Mouse (Mus musculus): ENCODE measurements around the gene 2810459M11Rik.
"Not testable (repeated sequence)": the region's sequence is repeated elsewhere in the genome, so short reads cannot be mapped to it uniquely, and the experiment has no call there.

Gene 2810459M11Rik

DNA sequence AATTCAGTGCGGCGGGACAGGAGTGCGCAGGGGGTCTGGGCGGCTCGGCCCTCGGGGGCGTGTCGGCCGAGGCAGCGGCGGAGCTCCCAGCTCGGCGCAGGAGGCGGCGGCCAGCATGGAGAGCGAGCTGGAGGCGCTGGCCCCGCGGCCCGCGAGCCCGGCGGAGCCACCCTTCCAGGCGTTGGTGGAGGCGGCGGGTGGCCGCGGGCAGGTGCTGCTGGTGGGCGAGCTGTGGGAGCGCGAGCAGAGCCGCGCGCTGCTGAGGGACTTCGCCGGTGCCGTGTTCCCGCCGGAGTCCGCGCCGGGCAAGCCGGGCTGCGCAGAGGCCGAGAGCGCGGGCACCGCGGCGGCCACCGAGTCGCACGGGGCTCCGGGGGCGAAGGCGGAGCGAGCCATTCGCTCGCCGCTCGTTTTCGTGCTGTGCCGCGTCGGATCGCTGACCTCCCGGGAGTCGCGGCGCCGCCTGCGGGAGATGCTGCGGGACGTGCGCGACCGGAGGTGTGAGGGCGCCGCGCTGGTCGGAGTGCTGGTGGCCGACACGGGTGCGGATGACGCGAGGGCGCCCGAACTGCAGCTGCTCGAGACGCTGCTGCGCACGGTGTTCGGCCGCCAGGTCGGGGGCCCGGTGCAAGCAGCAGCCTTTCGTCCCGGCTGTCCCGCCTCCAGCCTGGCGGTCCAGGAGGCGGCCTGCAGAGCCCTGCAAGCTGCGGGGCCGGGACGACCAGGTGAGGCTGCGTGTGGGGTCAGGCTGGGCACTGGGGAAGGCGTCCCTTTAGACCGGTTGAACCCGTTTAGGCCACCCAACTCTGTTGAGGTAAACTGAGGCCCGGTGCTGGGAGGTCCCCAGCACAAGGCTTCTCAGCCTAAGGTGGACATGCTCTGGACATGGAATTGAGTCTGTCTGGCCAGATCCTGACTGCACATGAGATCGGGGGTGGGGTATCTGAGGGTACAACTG lies at the start of gene 2810459M11Rik:
Gene 2810459M11Rik, plus strand, starts transcription at position 16 of the 958 bp plus-strand sequence.
- DNase-seq = peak; percentile 23

DNA sequence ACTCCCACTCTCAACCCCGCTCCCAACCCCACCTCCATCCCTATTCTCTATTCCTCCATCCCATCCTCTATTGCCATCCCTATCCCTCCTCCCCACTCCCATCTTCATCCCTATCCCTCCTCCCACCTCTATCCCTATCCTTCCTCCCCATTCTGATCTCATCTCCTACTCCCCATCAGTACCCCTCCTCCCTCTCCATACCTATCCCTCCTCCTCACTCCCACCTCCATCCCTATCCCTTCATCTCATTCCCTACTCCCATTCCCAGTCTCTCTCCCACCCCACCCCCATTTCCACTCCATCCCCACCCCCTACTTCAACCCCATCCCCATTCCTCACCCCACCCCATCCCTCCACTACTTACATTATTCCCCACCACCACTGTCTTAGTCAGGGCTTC lies 48.4 kb upstream of the 2810459M11Rik start:
- DNase-seq = no peak

DNA sequence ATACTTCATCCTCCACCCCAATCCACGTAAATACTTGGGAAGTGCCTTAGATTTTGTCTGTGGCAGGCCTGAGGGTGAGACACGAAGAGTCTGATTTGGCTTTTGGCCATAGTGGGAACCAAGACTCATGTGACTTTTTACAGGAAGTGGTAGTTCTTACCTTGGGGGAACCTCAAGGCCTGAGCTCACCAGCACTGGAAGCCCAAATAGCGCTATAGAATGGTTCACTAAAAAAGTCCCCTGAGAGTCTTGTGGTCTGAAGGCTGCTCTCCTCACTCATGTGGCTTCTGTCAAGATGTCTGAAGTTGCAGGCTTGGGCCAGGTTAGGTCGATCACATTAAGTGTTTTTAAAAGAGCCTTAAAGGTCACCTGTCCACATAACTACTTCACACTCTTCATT lies 47.7 kb upstream of the 2810459M11Rik start:
- DNase-seq = no peak

DNA sequence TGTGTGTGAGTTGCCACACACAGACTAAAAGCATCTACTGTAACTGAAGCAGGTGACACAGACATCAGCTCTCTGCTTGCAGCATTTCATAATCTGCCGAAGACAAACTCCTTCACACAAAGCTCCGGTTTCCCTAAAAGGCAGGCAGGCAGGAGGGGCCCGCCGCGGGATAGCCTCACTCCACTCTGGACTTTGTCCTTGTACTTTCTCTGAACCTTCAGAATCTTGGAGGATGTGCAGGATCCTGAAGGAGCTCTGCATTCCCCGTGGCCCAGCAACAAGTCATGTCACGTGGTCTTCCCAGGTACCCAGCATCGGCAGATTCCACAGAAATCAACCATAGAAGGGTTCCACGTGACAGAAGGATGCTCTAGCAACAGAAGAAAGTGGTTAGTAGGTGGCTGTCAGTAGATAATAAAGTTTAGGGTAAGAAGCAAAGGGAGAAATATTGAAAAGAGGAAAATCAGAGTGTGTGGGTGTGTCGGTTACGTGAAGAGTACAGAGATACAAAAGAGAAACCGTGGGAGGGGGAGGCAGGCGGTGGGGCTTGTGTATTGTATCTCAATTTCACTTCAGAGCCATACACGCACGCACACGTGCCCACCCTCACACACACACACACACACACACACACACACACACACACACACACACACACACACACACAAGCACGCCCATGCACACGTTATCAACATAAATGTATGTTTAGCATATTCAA lies 45.7 kb upstream of the 2810459M11Rik start:
- DNase-seq = no peak

DNA sequence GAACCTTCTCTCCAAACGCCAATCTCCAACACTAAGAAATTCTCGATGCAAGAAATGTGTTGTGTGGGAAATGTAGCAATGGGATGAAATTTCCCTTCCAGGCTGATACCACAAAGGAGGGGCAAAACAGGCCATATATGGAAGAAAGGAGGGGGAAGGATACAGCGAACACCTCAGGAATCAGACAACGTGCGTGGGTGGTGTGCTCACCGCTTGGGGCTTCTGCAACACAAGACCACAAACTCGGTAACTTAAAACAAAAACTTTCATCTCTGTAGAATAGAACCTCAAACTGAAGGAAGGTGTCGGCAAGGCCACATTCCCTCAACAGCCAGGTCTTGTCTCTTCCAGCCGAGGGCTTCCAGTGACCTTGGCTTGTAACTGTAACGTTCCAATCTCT lies 40.1 kb upstream of the 2810459M11Rik start:
- DNase-seq = no peak

DNA sequence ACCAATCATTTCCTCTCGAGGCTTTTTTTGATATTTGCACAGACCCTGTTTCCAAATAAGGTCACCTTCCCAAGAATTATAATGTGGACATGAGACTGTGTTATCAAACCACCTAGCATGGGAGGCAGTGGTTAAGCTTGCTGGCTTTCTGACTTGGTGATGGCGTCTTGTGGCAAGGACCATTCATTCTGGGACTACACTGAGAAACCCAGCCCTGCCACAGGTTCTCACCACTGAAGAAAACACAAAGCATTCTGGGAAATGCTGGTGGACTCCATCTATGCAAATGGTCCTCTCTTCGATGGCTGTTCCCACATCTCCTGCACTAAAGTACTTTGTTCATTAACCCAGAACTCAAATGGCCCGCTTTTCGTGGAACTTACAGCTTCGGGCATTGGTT lies 39.6 kb upstream of the 2810459M11Rik start:
- no peak for DNase-seq

DNA sequence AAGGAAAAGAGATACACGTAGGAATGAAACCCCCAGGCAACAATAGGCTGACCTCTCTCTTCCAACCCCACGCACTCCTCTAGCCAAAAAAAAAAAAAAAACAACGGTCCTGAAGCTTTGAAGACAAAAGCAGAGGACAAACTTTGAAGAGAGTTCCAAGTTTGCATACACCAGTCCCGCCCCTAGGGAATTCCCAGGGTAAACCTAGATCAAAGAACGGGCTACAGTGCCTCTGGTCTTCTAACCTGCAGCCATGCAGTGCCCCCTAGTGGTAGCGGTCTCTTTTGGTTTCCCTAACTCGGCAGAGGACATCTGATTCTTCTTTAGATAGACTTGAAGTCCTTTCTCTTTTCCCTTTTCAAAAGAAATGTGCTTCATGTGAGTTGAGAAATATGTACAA lies 37.9 kb upstream of the 2810459M11Rik start:
- DNase-seq = peak; percentile 63

DNA sequence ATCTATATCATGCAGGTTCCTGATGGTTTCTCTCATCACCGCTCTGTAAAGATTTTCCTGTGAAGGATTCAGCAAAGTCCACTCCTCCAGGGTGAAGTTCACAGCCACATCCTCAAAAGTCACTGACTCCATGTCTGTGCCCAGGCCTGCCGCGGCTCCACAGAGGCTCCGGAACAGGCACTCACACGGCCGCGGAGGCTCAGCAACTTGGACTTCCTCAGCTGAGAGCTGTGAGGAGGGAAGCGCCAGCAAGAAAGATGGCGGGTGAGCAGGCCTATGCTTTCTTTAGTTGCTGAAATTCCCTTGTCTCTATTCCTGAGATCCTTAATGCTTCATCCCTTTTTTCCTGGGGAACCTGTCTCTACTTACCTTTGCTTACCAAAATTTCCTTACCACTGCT lies 29.9 kb upstream of the 2810459M11Rik start:
- not testable (repeated sequence) for DNase-seq

DNA sequence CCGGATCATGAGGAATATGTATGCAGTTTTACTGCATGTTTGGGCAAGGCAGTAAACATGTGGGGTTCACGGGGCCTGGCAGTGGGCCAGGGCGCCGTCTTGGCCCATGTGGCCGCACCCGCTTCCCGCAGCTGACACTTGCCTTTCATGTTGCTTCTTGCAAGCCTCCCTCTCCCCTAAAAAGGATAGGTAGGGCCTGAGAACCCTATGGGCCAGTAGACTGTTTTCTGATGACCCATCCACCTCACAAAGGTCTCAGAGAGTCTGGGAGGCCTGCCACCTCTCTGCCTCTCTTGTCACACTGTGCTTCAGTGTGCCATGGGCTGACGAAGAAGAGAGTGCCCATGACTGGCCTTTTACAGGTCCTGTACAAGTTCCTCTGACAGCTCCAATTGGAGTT lies 29.1 kb upstream of the 2810459M11Rik start, which contains the start of gene Spata3:
Gene Spata3, plus strand, starts transcription at position 301 of the 400 bp plus-strand sequence.
- no peak for DNase-seq

DNA sequence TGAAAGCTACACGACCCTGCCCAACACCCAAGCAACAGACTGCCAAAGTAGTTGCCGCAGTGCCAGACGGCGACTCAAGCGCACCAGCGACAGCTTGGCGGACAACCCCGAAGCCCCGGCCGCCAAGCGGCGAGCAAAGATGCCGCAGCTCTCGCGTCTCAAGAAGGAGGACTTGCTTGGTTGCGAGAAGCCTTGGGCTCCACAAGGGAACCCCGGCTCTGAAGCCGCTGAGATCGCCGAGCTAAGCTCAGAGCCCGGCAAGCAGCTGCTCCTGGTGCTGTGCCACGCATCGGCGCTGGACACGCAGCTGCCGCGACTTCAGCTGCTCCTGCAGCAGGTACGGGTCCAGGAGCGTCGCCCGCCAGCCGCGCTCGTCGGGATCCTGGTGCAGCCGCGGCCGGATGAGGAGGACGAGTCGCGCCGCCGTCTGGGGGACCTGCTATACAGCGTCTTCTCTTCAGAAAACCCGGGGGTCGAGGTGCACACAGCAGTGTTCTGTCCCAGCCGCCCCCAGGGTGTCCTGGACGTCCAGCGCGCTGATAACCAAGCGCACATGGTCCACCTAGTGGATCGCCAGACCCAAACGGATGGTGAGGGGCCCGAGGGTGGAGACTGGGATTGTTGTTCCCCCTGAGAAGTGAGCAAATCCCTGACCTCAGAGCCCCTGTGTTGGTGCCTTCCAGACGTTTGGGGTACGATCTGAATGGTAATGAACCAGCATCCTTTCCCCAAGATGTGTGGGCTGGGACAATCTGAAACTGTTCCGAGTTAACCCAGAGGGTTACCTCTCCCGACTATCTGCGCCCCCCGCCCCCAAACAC lies 27.2 kb upstream of the 2810459M11Rik start:
- DNase-seq = peak; percentile 45

DNA sequence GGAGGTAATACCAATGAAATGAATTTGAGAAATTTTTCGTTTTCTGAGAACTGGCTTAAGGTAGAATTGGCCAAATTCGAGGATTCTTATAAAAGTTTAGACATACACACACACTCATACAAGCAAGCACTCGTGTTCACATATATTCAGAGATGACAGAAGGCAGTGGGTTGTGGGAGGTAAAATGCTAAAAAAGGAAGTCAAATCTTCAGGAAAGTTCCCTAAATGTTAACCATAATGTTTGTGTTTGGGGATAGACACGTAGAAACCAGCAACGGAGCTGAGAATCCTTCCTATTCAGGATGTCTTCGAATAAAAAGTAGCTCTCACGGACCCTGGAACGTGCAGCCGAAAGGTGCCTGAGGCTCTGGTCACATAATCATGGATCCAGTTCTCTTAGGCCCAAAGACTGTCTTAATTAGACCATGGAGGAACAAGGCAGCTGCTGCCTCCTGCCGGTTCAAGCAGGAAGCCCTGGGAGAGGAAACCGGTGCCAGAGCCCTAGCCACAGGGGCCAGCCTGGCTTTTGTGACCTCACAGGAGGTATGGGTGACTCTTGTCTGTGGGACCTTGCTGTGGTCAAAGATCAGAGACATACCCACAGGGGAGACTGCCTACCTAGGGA lies 24.2 kb upstream of the 2810459M11Rik start:
- DNase-seq = no peak

DNA sequence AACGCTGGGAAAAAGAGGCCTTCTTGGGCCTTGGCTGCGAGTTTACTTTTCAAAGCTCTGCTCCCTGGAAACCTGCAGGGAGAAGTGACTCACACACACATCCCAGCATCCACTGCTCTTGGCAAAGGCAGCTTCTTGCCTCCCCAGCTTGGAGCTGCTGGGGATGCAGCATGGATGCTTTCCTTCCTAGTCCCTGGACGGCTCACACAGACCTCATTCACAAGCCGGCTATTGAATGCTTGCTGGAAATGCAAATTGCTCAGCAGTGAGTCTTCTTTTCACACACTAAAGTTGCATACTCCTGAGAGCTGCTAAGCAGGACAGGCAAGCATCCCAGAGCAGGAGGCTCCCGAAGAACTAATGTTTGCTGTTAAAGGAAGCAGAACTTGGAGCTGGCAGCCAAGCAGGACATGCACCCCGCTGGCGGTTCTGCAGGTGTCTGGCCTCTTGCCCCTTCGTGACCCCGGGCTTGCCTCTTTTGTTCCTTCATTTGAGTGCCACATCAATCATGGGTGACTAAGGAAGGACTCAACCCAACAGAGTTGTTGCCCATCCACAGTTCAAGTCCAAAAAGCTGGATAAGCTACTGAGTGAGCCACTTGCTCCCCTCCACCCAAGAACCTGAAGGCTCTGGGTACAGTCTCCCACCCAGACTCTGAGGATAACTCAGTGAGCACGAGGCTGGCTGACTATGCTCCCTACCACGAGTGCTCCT lies 13.2 kb upstream of the 2810459M11Rik start:
- DNase-seq = peak; percentile 55

DNA sequence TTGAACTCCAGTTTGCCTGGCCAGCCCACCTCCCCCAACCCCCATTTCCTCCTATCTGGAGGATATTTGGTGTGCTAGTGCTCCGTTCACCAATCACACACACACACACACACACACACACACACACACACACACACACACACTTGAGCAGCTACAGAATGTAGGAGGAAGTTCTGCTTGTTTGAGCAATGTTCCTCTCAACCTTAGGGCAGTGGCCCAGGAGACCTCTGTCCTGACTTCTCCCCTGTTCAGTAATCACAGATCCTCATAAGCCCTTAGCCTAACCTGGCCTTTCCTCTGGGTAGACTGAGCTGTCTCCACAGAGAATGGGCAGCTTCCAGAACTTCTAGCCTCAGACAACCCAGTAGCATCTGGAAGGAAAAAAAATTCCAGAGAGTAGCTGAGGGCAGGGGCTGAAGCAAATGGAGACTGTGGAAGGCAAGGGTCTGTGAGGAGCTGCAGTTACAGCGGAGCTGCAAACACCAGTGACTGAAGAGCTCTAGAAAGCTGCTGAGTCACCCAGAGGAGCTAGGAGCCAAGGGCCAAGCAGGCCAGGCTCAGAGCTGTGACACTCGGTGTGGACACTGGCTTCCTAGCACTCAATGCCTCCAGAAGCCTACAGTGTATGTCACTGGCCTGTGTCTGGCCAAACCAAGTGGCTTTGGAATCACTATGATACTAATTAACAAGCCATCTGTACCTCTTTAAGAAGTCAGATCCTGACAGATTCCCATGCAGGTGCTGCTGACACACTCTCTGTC lies 7.3 kb upstream of the 2810459M11Rik start:
- peak; percentile 74 for DNase-seq

DNA sequence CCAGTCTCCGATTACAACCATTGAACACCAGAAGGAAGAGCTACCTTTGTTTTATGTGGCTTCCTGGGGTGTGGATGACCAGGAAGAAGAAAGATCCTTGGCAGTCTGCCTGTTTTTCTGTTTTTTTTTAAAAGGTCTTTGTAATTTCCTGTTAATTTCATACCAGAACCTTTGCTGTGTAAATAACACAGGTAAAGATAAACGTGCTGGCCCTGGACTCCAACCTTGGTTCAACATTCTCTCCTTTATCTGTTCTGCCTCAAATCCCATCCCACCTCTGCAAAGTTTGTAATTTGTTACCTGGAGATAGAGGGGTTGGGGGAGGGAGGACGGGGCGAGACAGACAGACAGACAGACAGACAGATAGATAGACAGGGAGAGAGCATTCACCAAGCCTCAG lies 5.5 kb upstream of the 2810459M11Rik start:
- DNase-seq = no peak

DNA sequence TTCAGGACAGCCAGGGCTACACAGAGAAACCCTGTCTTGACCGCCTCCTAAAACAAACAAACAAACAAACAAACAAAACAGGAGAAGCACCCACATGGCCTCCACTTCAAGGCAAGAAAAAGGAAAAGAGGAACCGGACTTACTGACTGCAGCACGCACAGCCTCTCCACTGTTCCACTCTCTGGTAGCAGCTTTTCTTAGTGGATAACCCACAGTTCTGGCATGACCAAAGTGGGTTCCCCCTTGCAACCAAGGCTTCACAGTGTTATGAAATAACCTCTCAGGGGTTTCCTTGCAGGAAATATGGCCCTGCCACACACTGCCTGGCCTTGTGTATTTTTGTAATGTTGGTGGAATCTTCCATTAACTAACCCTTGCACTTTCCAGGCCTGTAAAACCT lies 4.8 kb upstream of the 2810459M11Rik start:
- no peak for DNase-seq

DNA sequence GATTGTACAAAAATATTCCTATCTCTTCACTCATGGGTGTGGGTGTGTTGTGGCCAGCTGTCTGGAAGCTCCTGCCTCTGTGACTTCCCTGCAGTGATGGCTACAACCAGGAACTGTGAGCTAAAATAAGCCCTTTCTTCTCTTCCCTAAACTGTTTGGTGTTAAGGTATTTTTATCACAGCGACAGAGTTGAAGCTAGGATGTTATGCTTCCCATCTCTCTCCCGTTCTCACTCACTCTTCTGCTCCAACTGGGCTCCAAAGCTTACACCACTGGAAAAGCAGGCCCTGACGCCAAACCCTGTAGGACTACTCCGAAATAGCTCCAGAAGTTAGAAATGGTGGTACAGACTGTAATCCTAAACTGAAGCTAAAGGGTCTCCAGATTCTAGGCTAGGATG lies 607 bp upstream of the 2810459M11Rik start:
- DNase-seq = no peak

DNA sequence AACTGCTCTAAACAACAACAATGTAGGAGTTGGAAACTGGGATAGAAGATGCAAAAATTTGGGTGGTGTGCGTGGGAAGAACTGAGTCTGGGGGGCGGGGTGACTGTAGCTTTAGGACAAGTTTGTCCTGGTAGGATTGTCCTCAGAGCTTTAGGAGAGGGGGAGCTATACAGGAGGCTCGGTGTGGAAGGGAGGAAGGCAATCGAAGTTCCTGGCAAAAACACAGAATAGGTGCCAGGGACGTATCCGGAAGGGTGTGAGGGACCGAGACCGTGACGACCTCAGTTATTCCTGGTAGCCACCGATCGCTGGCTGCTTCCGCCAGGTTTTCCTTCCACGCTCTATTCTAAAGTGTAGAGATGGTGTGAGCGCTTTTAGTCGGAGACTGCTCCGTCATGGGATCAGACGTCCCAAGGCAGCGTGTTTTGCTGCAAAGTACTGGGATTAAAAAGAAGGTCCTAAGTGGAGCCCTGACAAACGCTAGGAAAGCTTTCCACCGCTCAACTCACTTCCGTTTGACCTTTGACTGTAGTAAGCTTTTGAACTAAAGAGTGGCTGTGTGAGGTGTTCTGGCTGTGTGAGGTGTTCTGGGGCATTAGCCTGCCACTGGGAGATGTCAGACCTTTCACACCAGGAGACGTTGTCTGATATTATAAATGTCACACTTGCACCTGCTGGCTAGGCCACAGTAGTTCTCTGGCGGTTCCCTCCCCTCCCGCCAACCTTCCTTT lies 1.3 kb downstream of the 2810459M11Rik start:
- no peak for DNase-seq

DNA sequence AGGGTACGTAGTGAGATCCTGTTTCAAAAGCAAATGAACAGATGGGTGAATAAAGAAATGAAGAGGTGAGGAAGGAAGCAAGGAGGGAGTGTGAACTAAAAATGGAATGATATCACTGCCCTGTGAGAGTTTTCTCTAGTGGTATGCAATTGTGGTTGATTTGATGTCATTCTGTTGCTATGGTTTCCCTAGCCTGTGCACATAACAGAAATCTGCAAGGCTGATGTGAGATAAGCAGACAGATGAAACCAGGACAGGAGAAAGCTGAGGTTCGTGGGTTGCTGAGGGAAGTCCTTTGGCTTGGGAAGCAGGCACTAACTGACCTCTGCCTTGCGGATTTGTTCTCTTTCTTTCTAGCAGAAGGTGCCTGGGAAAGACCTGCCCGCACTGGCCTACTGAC lies 2.6 kb downstream of the 2810459M11Rik start:
- DNase-seq = no peak

DNA sequence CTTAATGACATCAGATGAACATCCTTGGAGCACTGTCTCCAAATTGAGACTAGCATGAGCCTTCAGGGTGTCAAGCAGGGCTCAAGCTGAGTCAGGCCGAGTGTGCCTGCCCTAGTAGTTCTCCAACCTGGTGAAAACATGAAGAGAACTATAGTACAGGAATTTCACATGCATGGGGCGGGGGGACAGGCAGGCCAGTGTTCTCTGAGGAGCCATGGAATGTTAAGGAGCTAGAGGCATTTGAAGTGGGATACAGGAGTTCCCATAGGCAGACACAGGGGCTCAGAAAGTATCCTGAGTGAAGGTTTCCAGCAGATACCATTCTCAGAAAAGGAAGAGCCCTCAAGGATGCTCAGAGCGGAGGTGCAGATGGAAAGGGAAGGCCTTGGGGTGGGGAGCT lies 3.1 kb downstream of the 2810459M11Rik start:
- DNase-seq = no peak

DNA sequence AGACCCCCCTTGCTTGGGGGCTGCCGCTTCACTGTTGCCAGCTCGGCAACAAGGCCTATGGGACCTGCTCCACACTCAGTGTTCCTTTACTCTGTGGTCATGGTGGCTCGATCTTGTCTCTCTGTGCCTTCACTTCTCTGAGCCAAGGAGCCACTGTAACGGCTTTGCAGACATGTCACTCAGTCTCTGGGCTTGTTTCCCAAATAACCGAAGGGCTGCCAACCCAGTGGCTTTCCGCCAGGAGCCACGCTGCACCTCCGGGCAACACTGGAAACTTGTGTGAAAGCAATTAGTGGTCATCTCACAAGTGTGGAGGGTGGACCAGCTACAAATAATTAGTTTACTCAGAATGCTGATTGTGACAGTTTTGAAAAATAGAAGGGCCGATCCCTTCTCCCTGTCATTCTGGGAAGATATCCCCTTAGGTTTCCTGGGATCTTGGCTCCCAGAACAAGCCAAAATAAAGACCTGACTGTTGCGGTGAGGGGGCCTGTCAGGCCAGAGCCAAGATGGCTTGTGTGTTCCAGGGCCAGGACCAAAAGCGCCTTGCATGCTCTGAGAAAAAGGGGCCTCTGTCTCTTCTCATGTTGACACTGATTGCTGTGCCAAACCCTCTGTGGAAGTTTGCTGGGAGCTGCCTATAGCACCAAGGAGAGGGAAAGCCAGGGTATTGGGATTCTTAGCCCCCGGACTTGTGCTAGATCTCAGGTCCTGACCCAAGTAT lies 7.7 kb downstream of the 2810459M11Rik start:
- DNase-seq = peak; percentile 70
